Mouse (Mus musculus) C2C12 (cell line): ENCODE data around the gene Ecsit.

Experiments
- CEBPB ChIP-seq: IDR thresholded peaks from one replicate; pipeline ENCODE4 v1.6.1; 2011; ENCODE audit warnings: low read depth, mild to moderate bottlenecking, control low read depth, moderate library complexity
- CTCF ChIP-seq: IDR thresholded peaks from one replicate; pipeline ENCODE4 v1.5.1; 2011; ENCODE audit not compliant: control insufficient read depth, insufficient read depth, insufficient read length
- MAX ChIP-seq: IDR thresholded peaks from one replicate; pipeline ENCODE4 v1.6.1; 2011; ENCODE audit warnings: mild to moderate bottlenecking, control low read depth
- MYOD1 ChIP-seq: IDR thresholded peaks from one replicate; pipeline ENCODE4 v1.6.1; 2011; ENCODE audit warnings: low read depth; ENCODE audit not compliant: control insufficient read depth, insufficient read length
- USF1 ChIP-seq: IDR thresholded peaks from one replicate; pipeline ENCODE4 v1.6.1; 2011; ENCODE audit warnings: low read depth, mild to moderate bottlenecking, control low read depth, moderate library complexity

DNA sequence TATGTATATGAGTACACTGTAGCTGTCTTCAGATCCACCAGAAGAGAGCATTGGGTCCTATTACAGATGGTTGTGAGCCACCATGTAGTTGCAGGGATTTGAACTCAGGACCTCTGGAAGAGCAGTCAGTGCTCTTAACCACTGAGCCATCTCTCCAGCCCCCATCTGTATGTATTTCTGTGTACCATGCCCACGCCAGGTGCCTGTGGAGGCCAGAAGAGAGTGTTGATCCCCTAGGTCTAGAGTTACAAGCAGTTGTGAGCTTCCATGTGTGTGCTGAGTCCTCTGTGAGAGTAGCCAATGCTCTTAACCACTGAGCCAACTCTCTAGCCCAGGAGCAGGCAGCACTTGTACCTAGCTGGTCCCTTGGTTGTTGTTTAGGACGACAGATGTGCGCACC, 38.9 kb upstream of the Ecsit start:
- no peak for TF ChIP-seq CTCF
- TF ChIP-seq USF1: no peak
- TF ChIP-seq MYOD1: no peak
- TF ChIP-seq CEBPB: no peak
- no peak for TF ChIP-seq MAX
